Mouse (Mus musculus): ENCODE data around the gene Mmaa. TPM values are rescaled to one million over a fixed set of nuclear protein-coding genes. Genes with fewer than 3 reads are reported as not detected.
A peak's percentile ranks its signal among the peaks of the same experiment; 100 is the strongest.

The Mmaa gene
- 1 to 10 TPM; 6.0 to 8.7 (median 6.5) TPM for polyA plus RNA-seq (2017; shearing (Covaris generic))

GRCm38 (mm10) chr8:79294610-79295275, at the start of gene Mmaa:
Gene Mmaa, minus strand, starts transcription at chr8:79294937.
- ATAC-seq, result peak; percentile 89

GRCm38 (mm10) chr8:79341236-79341635, 46.5 kb upstream of the Mmaa start:
- no peak for ATAC-seq

DNA sequence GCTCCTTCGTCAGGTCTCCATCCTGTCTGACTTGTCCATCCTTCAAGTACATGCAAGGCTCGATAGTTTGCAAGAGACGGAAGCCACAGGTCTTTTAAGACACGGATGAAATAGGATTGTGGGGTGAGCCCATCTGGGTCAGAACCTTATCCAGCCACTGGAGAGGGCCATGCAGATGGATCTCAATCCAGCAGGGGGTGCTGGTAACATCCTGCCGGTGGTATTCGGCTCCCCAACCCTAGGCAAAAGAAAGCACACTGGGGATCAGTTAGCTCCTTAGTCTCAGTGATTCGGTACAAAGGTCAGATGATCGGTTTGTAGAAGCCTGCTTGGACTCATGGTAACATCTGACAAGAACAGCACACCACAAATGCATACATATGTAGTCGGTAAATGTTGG, 44.8 kb upstream of the Mmaa start:
- ATAC-seq, result no peak

GRCm38 (mm10) chr8:79338619-79339018, 43.9 kb upstream of the Mmaa start:
- ATAC-seq, result no peak

DNA sequence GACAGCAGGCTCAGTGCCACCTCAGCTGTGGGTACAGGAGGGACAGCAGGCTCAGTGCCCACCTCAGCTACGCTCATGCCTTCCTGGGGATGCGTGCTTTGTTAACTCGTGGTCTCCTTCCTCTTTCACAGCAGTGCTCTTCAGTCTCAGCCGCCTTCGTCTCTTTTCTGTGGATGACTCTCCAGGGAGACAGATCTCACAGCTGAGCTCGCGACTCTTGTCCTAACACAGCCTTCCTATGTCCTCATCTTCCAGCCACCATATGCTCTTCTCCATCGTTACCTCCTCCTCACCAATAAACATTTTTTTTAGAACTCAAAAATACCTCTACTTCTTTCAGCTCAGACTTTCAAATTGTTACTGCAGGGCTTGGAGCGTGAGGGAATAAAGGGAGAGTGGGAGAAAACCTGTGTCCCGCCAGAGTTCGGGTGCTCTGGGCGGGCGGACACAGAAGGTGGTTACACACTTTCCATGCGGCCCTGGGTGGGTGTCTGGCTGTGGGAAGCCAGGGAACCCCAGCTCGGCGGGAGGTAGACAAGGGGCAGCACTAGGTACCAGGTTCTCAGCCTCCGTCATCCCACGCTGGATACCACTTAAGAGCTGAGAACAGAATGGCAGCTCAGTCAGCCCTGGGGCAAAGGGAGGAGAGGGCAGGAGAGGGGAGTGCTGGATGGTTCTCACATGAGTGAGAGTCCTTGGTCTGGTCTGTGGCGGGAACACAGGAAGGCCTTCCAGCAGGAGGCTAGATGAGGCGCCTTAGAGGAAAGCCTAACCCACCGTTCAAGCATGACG, 37.6 kb upstream of the Mmaa start:
- no peak for ATAC-seq

DNA sequence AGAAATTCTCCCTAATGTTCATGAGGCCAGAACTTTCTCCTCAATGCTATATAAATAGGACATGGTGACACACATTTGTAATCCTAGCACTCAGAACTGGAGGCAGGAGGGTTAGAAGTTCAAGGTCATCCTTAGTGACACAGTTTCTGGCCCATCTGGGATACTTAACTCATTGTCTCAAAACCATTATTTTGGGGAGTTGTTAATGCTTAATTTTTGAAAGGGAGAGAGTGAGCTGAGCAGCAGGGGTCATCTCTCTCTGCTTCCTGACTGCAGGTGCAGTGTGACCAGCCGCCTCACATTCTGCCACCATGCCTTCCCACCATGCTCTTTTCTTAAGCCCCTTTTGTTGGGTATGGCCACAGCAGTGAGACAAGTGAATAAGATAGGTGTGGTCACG, 36.8 kb upstream of the Mmaa start:
- ATAC-seq, result no peak

GRCm38 (mm10) chr8:79331017-79331416, 36.3 kb upstream of the Mmaa start:
- ATAC-seq, result no peak

DNA sequence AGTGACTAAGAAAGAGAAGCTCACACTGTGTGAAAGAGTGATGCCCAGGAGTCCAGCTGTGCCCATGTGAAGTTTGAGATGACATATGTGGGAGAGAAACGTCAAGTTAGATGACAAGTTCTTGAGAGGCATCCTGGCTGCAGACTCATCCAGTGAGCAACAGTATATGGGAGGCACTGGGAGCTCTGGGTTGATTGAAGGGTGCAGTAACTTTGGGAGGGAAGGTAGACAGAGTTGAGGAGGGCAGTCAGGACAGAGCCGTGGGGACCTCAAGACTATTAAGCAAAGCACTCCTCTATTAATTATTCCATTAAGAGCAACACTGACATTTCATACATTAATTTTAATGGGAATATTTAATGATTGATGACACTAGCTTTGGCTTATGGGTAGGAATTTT, 35.0 kb upstream of the Mmaa start:
- ATAC-seq, result no peak

DNA sequence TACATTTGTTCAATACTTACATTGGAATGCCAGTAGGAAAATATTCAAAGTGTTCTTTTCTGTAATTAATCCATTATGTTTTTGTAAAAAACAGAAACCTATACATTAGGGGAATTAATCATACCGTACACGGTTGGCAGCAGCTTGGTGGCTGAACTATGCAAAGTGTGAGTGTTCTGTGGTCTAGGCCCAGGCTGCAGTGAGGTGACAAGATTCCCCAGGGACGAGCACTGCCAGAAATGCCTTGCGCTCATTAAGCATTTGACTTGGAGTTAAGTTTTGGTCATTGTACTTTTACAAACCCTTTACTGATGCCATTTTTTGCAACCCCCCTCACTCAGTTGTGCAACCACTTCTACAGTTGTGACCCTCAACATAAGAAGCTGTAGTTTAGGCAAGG, 34.4 kb upstream of the Mmaa start:
- no peak for ATAC-seq

DNA sequence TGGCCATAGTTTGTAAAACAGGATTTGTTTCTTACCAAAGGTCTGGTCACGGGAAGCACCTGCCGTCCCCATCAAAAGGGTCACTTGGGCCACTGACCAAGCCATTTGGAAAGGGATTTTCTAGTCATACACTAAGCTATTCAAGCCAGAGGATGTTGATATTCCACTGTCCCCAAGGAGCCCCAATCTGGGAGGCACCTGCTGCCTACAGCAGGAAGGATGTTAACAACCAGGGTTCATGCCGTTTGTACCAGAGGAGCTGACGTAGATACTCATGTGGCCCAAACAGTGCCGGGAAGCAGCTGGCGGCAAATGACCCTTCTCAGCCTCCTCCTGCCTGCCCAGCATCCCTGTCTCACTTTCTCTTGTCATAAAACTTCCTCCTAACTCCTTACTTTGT, 30.8 kb upstream of the Mmaa start:
- ATAC-seq, result no peak

- no peak for ATAC-seq
These were observed 30.2 kb upstream of the Mmaa start for GRCm38 (mm10) chr8:79324928-79325327.

GRCm38 (mm10) chr8:79324036-79324435, 29.3 kb upstream of the Mmaa start:
- no peak for ATAC-seq

- no peak for ATAC-seq
These were observed 28.4 kb upstream of the Mmaa start for GRCm38 (mm10) chr8:79323121-79323520.

GRCm38 (mm10) chr8:79310801-79311200, 16.1 kb upstream of the Mmaa start:
- no peak for ATAC-seq

DNA sequence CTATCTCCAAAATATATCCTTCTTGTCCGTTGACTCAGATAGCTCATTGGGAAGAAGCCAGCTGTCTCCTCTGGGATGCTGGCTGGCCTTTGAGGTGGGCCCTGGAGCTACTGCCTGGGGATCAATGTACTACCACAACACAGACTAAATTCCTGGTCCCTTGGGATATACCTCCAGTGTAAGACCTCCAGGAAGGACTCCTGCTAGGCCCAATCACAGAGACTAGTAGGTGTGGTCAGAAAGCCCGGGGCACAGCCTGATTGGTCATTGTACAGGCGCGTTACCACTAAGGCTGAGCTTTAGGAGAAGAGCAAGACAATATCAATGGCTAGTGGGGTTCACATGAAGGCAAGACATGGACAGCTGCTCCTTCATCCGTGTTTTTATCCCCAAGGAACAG, 11.2 kb upstream of the Mmaa start:
- no peak for ATAC-seq

- no peak for ATAC-seq
These were observed 6.8 kb upstream of the Mmaa start for GRCm38 (mm10) chr8:79301548-79301947.

DNA sequence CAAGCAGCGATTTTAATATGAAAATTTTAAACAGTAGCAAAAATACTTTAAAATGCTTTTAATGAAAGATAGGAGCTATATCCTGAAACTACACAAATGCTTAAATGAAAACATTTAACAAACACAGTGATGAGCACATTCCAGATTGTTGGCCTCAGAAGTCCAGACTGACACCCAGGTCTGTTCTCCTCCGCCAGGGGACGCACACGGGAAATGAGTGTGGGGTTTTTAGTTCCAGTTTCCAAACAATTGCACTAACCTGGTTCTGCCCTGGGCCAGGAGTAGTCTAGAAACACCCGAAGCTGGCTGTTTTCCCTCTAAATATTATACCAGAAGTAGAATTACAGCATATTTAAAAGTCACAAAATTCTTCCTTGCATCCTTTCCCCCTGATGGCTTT, 5.0 kb upstream of the Mmaa start:
- no peak for ATAC-seq

DNA sequence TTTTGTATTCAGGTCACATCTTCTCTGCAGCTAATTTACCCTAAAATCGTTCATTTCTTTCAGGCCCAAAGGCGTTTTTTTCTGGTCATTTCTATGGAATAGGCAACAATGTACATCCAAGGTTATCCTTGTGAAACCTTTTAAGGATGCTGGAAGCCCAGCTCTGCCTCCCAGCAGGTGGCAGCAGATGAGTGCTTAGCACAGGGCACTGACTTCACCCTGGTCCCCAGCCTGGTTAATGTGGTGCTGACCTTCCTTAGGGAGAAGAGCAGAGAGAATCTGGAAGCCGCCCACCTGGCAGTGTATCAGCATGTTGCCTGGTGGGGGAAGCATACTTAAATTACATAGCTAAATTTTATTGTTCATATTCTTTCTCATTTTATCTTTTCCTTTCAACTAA, 3.0 kb upstream of the Mmaa start:
- no peak for ATAC-seq

GRCm38 (mm10) chr8:79295276-79296105, 754 bp upstream of the Mmaa start:
- no peak for ATAC-seq

- ATAC-seq, result no peak
These were observed 896 bp downstream of the Mmaa start for GRCm38 (mm10) chr8:79293841-79294240.

- ATAC-seq, result no peak
These were observed 1.9 kb downstream of the Mmaa start for GRCm38 (mm10) chr8:79292712-79293264.

DNA sequence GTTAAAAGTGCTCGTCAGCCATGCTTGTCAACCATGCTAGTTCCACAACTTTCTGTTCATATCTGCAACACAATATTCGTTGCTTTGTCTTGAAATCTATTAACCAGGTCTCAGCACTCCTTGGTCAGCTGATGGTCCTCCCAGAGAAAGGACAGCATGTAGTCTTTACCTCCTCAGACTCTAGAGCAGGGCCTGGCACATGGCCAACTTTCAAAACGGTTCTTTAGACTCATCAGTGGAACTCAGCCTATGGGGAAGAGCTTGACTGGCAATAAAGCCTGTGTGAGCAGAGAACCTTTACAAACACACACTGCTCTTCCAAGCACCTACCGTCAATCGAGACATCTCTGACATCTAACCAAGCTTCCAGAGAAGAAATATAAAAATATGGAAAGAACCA, 5.1 kb downstream of the Mmaa start:
- no peak for ATAC-seq

GRCm38 (mm10) chr8:79288681-79289080, 6.1 kb downstream of the Mmaa start:
- ATAC-seq, result no peak

Data from inflammation-experienced regulatory T-cells, adult 6 months (primary cell).